Mouse (Mus musculus) neural tube, embryonic 12.5 days (tissue): ENCODE measurements around the gene Rad51b. TPM values are rescaled to one million over a fixed set of nuclear protein-coding genes. Genes with fewer than 3 reads are reported as not detected.

Source experiments
- ATAC-seq: fragments of 200-750 bp; cut with Nextera tagmentation; 2 replicates; pipeline ENCODE4 v1.8.0; 2017; ENCODE audit warnings: low read depth, mild to moderate bottlenecking, moderate TSS enrichment, moderate library complexity; ENCODE audit not compliant: low FRiP score
- H3K27ac ChIP-seq: fragments of 300-500 bp; sonication (generic); 2 replicates; pipeline ENCODE4 v1.5.1; 2016
- H3K27me3 ChIP-seq: fragments of 300-500 bp; sonication (generic); replicated peaks from 2 replicates; pipeline ENCODE4 v1.6.1; 2016; ENCODE audit warnings: mild to moderate bottlenecking
- H3K36me3 ChIP-seq: fragments of 300-500 bp; sonication (generic); 2 replicates; pipeline ENCODE4 v1.6.1; 2016; ENCODE audit warnings: mild to moderate bottlenecking
- H3K4me1 ChIP-seq: fragments of 300-500 bp; sonication (generic); 2 replicates; pipeline ENCODE4 v1.6.1; 2016
- H3K4me2 ChIP-seq: fragments of 300-500 bp; sonication (generic); replicated peaks from 2 replicates; pipeline ENCODE4 v1.6.1; 2016; ENCODE audit warnings: mild to moderate bottlenecking
- H3K4me3 ChIP-seq: fragments of 300-500 bp; sonication (generic); 2 replicates; pipeline ENCODE4 v1.5.1; 2016
- H3K9ac ChIP-seq: fragments of 300-500 bp; sonication (generic); 2 replicates; pipeline ENCODE4 v1.6.1; 2016; ENCODE audit warnings: mild to moderate bottlenecking
- H3K9me3 ChIP-seq: fragments of 300-500 bp; sonication (generic); 2 replicates; pipeline ENCODE4 v1.6.1; 2016; ENCODE audit warnings: mild to moderate bottlenecking
- WGBS: fragments of 180-500 bp; shearing (Covaris S2); methylation state at CpG from one replicate; pipeline ENCODE4 v1.1.7; 2016; 5-methylcytosine and 5-hydroxymethylcytosine counted together
- polyA plus RNA-seq: library from polyadenylated mRNA; unstranded; fragments of >200 nt; fragmentation: Nextera tagmentation; extraction: Ambion mirVana; gene quantifications from 2 replicates; pipeline ENCODE4 v1.2.1, GENCODE M21; 2016

Rad51b gene
- polyA plus RNA-seq, 1 experiment from 2014 or later: 4.5 TPM

DNA sequence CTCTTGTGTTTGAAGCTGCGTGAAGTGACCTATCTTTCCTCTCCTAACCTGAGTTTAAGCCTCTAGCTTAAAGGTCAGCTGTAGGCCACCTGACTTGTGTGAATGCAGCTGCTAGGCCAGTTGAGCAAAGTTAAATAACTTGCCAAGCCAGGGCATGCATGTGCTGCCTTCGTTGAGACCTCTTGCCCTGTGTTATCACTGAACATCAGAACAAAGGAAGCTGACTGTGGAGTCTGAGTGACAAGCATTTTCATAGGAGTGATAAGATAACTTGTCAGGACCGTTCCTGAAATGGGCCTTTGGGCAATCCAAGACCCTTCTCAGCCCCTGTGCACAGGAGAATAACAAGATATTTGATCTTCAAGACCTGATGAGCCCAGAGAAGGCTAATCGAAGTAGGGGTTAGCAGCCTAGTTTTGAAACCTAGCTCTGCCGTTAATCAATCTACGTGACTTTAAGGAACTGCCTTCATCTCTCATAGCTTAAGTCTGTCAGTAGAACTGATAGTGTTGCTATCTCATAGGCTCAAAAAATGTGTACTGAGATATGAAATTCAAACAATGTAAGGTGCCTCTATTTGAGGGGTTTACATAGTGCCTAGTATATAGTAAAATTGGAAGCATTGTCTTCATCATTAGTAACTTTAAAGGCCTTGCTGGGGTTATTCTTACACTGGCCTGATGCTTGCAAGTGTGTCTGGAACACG is 465.6 kb downstream of the Rad51b start:
- 86% methylated on average over 7 of the region's 7 CpGs for WGBS
- Histone ChIP-seq H3K27me3 (no peaks in the 10 kb centered on the region), H3K4me2 (no peak overlapping the region), H3K9ac (no peak overlapping the region), H3K4me3 (no peak overlapping the region), H3K27ac (no peak overlapping the region), H3K4me1 (no peaks in the 10 kb centered on the region), H3K36me3 (no peaks in the 10 kb centered on the region), H3K9me3 (no peaks in the 10 kb centered on the region)
- ATAC-seq: no peak

DNA sequence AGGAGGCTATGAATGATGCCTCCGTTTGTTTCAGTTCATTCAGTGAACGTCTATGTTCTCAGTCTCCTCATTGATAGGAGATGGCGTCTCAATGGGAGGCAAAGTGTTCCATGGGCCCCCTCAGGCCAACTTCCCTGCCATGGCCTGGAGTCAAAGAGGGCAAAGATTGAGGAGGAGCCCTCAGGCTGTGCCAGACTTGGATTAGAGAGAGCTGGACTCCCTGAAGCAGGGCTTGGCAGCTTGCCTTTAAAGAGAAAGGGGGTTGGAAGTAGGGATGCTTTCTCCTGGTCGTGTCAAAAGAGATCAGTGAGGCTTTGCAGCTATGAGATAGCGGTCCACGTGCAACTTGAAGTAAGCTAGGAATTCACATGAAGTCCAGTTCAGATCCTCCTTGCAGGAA is 469.0 kb downstream of the Rad51b start:
- no peak for ATAC-seq
- Histone ChIP-seq H3K36me3 (no peaks in the 10 kb centered on the region), H3K27ac (no peak overlapping the region), H3K9ac (no peak overlapping the region), H3K4me1 (no peaks in the 10 kb centered on the region), H3K4me3 (no peak overlapping the region), H3K4me2 (no peak overlapping the region), H3K9me3 (no peaks in the 10 kb centered on the region), H3K27me3 (no peaks in the 10 kb centered on the region)
- WGBS: 83% methylated on average over 6 of the region's 6 CpGs

DNA sequence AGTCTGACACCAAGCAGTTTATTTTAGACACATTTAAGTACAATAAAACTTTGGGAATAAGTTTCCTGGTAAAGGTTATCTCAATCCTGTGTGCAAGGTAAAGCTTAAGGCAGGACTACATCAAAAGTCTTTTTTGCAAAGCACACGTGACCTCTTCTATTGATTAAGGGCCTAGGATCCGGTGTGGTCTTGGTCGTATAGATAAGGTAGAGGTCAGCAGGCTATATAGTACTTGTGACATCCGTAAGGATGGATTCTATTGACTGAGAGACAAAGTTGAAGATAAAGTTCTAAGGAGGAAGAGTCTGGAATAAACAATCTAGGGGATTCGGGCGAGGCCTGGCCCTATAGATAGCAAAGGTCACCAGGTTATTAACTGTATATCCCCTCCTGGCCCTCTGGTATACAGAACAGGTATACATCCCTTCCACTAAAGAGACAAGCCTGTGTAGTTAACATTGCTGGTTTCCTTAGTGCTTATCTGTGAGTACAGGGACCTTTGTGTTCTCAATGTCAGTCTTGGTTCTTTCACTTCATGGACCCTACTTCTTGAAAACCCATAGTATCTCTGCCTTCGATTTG is 471.8 kb downstream of the Rad51b start:
- H3K36me3 ChIP-seq: no peaks in the 10 kb centered on the region
- H3K4me3 ChIP-seq: no peak overlapping the region
- no peak overlapping the region for H3K4me2 ChIP-seq
- no peak overlapping the region for H3K27ac ChIP-seq
- ATAC-seq: no peak
- no peak overlapping the region for H3K9ac ChIP-seq
- no peaks in the 10 kb centered on the region for H3K4me1 ChIP-seq
- WGBS: 93% methylated on average over 7 of the region's 7 CpGs
- H3K9me3 ChIP-seq: no peaks in the 10 kb centered on the region
- no peaks in the 10 kb centered on the region for H3K27me3 ChIP-seq

DNA sequence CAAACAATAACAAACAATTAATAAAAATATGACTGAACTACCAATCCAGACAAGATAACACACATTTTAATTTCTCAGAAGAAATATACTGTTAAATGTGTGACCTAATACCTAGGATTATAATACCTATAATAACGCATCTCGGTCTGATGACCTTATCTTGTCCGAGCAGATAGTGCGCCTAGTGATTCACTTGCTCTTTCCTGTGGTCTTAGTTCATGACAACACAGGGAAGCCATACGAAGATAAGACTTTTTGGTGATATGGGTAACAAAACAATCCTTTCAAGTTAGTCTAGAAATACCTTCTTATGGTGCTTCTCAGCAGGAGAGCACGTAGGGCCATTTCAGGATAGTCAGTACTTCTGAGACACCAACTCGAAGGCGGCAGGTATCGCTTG is 472.7 kb downstream of the Rad51b start:
- H3K4me1 ChIP-seq: no peaks in the 10 kb centered on the region
- H3K4me3 ChIP-seq: no peak overlapping the region
- H3K9ac ChIP-seq: no peak overlapping the region
- no peaks in the 10 kb centered on the region for H3K27me3 ChIP-seq
- no peaks in the 10 kb centered on the region for H3K36me3 ChIP-seq
- no peak overlapping the region for H3K4me2 ChIP-seq
- no peaks in the 10 kb centered on the region for H3K9me3 ChIP-seq
- 95% methylated on average over 9 of the region's 9 CpGs for WGBS
- ATAC-seq: no peak
- H3K27ac ChIP-seq: no peak overlapping the region

DNA sequence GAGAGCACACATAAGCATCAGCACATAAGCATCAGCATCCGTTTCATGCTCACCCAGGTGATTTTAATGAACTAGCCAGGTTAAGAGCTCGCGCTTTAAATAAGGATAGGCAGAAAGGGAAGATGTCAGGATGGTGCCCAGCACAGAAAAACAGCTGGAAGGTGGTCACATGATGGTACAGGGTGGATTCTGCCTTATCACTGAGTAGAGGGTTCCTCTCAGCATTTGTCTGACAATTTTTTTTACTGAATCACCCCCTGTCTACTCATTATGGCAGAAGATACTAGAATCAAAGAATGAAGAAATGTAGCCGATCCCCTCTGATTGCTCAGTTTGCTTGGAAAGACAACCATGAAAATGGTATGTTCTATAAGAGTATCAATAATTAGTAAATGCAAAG is 474.1 kb downstream of the Rad51b start:
- Histone ChIP-seq H3K27me3 (no peaks in the 10 kb centered on the region), H3K4me2 (no peak overlapping the region), H3K9me3 (no peaks in the 10 kb centered on the region), H3K4me3 (no peak overlapping the region), H3K27ac (no peak overlapping the region), H3K36me3 (no peaks in the 10 kb centered on the region), H3K4me1 (no peaks in the 10 kb centered on the region), H3K9ac (no peak overlapping the region)
- 96% methylated on average over 4 of the region's 4 CpGs for WGBS
- no peak for ATAC-seq

- Histone ChIP-seq H3K9ac (no peak overlapping the region), H3K27ac (no peak overlapping the region), H3K4me2 (no peak overlapping the region), H3K9me3 (no peaks in the 10 kb centered on the region), H3K4me3 (no peak overlapping the region), H3K27me3 (no peaks in the 10 kb centered on the region), H3K4me1 (no peaks in the 10 kb centered on the region), H3K36me3 (no peaks in the 10 kb centered on the region)
- no peak for ATAC-seq
- 89% methylated on average over 3 of the region's 3 CpGs for WGBS
These were observed 474.7 kb downstream of the Rad51b start for GRCm38 (mm10) chr12:79771741-79772140.

- H3K27ac ChIP-seq: no peak overlapping the region
- no peaks in the 10 kb centered on the region for H3K27me3 ChIP-seq
- H3K9ac ChIP-seq: no peak overlapping the region
- H3K36me3 ChIP-seq: no peaks in the 10 kb centered on the region
- no peak for ATAC-seq
- WGBS: 83% methylated on average over 4 of the region's 4 CpGs
- no peak overlapping the region for H3K4me3 ChIP-seq
- no peaks in the 10 kb centered on the region for H3K4me1 ChIP-seq
- no peak overlapping the region for H3K4me2 ChIP-seq
- no peaks in the 10 kb centered on the region for H3K9me3 ChIP-seq
These were observed 476.2 kb downstream of the Rad51b start for GRCm38 (mm10) chr12:79773246-79773645.

- Histone ChIP-seq H3K4me3 (no peak overlapping the region), H3K4me1 (no peaks in the 10 kb centered on the region), H3K4me2 (no peak overlapping the region), H3K9me3 (no peaks in the 10 kb centered on the region), H3K27me3 (no peaks in the 10 kb centered on the region), H3K27ac (no peak overlapping the region), H3K36me3 (no peaks in the 10 kb centered on the region), H3K9ac (no peak overlapping the region)
- ATAC-seq: no peak
- 81% methylated on average over 4 of the region's 4 CpGs for WGBS
These were observed 477.5 kb downstream of the Rad51b start for GRCm38 (mm10) chr12:79774571-79774970.

DNA sequence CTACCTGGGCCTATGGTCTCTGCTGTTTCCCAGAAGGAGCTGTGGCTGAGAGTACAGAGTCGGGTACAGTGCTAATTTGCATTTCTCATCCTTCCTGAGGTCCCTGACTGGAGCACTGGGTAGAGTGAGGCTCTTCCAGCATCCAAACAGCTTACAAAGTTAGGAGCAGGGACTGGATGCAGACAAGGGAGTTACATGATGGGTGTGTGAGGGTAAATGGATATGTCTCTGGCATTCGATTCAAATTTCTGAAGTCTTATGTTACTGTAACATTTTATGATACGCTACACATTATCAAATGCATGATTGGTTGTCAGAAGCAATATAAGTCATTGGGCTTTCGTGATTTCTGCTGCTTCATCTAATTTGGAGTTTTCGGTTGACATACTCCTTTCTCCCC is 479.7 kb downstream of the Rad51b start:
- 86% methylated on average over 5 of the region's 5 CpGs for WGBS

DNA sequence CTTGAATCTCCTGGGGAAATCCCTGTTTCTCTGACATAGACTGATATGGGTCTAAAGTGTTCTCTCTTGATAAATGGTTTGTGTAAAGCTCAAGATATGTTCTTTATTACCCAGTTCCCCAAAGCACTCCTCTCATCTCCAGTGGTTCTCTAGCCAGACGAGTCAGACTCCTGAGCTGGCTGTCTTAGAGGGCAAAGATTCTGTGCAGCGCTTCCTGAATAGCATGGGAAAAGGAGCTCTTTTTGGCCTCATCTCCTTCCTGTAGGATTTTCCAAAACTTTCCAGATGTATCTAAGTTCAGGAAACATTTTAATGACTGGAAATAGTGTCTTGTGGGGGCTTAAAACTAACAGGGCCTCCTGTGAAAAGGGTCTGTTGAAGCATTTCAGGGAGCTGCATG is 483.7 kb downstream of the Rad51b start:
- Histone ChIP-seq H3K4me1 (no peaks in the 10 kb centered on the region), H3K36me3 (no peaks in the 10 kb centered on the region), H3K4me2 (no peak overlapping the region), H3K4me3 (no peak overlapping the region), H3K9me3 (0 out of 2 replicates have a peak, but pooled peaks cover 3% of the 10 kb centered on the region), H3K27ac (no peak overlapping the region), H3K9ac (no peak overlapping the region), H3K27me3 (no peaks in the 10 kb centered on the region)
- no peak for ATAC-seq
- 76% methylated on average over 2 of the region's 2 CpGs for WGBS

More for the DNA sequence above, 479.7 kb downstream of the Rad51b start:
- no peak overlapping the region for H3K9ac ChIP-seq
- no peaks in the 10 kb centered on the region for H3K4me1 ChIP-seq
- H3K9me3 ChIP-seq: no peaks in the 10 kb centered on the region
- H3K27ac ChIP-seq: no peak overlapping the region
- H3K4me3 ChIP-seq: no peak overlapping the region
- H3K36me3 ChIP-seq: no peaks in the 10 kb centered on the region
- no peaks in the 10 kb centered on the region for H3K27me3 ChIP-seq
- no peak for ATAC-seq
- no peak overlapping the region for H3K4me2 ChIP-seq

DNA sequence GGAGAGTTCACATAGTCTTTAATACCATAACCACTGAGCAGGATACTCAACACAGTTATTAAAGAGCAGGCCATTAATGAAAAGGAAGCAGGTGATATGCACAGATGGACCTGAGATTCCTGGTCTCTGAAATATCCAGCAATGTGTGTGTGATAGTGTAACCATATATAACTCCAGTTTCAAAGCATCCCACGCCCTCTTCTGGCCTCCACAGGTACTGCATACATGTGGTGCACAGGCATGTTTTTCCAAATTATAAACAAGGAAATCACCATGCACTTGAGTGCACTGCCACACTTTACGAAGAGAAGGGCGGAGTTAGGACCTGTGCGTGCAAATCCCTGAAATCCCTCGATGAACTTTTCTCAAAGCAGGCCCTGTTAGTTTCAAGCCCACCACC is 484.7 kb downstream of the Rad51b start:
- no peak overlapping the region for H3K9ac ChIP-seq
- H3K4me3 ChIP-seq: no peak overlapping the region
- no peaks in the 10 kb centered on the region for H3K36me3 ChIP-seq
- H3K4me2 ChIP-seq: no peak overlapping the region
- no peak overlapping the region for H3K27ac ChIP-seq
- H3K27me3 ChIP-seq: no peaks in the 10 kb centered on the region
- 0 out of 2 replicates have a peak, but pooled peaks cover 3% of the 10 kb centered on the region for H3K9me3 ChIP-seq
- no peaks in the 10 kb centered on the region for H3K4me1 ChIP-seq
- ATAC-seq: no peak
- 84% methylated on average over 5 of the region's 5 CpGs for WGBS

GRCm38 (mm10) chr12:79782444-79783117 is 485.5 kb downstream of the Rad51b start:
- no peaks in the 10 kb centered on the region for H3K4me1 ChIP-seq
- H3K9me3 ChIP-seq: 0 out of 2 replicates have a peak, but pooled peaks cover 3% of the 10 kb centered on the region
- H3K4me2 ChIP-seq: no peak overlapping the region
- H3K27ac ChIP-seq: no peak overlapping the region
- 96% methylated on average over 6 of the region's 6 CpGs for WGBS
- no peaks in the 10 kb centered on the region for H3K27me3 ChIP-seq
- H3K36me3 ChIP-seq: no peaks in the 10 kb centered on the region
- no peak overlapping the region for H3K9ac ChIP-seq
- H3K4me3 ChIP-seq: no peak overlapping the region
- ATAC-seq: no peak
